Mouse (Mus musculus) olfactory bulb, adult 2 months (tissue): ENCODE measurements around the gene Tpst1. TPM values are rescaled to one million over a fixed set of nuclear protein-coding genes. Genes with fewer than 3 reads are reported as not detected.

Source experiments
- H3K27ac ChIP-seq: fragments of 200-500 bp; 2 replicates; pipeline ENCODE4 v1.5.1; 2012; ENCODE audit warnings: low read depth, low read length; ENCODE audit not compliant: insufficient read depth
- H3K4me1 ChIP-seq: fragments of 200-500 bp; 2 replicates; pipeline ENCODE4 v1.6.1; 2012; ENCODE audit warnings: low read length; ENCODE audit not compliant: control insufficient read depth, insufficient read depth
- H3K4me3 ChIP-seq: fragments of 200-500 bp; 2 replicates; pipeline ENCODE4 v1.5.1; 2012; ENCODE audit warnings: mild to moderate bottlenecking, low read depth, low read length, moderate library complexity; ENCODE audit not compliant: insufficient read depth
- CTCF ChIP-seq: fragments of 200-500 bp; IDR thresholded peaks from 2 replicates; pipeline ENCODE4 v1.5.1; 2012; ENCODE audit warnings: low read depth, mild to moderate bottlenecking, low read length, moderate library complexity; ENCODE audit not compliant: insufficient read depth
- POLR2A ChIP-seq: fragments of 200-500 bp; IDR thresholded peaks from 2 replicates; pipeline ENCODE4 v1.6.1; 2012; ENCODE audit warnings: mild to moderate bottlenecking, low read depth, low read length, moderate library complexity; ENCODE audit not compliant: insufficient read depth
- WGBS: fragments of 180-500 bp; shearing (Covaris S2); methylation state at CpG from one replicate; pipeline ENCODE4 v1.1.7; 2018; 5-methylcytosine and 5-hydroxymethylcytosine counted together
- polyA plus RNA-seq: library from polyadenylated mRNA; stranded (reverse); fragments of >200 nt; gene quantifications from 2 replicates; pipeline ENCODE4 v1.2.4, GENCODE M21; 2012; ENCODE audit warnings: low replicate concordance; ENCODE audit not compliant: missing spikeins, insufficient read depth, insufficient read length

Gene Tpst1
- polyA plus RNA-seq, 1 experiment = not detected

DNA sequence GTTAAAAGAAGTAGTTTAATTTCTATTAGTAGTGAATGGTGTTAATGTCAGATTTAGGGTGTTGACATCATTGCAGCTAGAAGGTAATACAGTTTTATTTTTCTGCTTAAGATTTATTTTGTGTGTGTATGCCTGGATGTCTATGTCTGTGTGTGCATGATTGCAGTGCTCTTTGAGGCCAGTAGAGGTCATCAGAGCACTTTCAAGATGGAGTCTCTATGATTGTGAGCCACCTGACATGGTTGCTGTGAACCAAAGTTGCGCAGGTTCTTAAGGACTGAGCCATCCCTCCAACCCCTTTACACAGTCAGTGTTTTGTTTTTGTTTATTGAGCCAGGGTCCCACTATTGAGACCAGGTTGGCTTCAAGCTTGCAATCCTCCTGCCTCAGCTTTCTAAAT lies 7.5 kb upstream of the Tpst1 start:
- Histone ChIP-seq H3K4me1 (no peaks in the 10 kb centered on the region), H3K27ac (no peak overlapping the region), H3K4me3 (no peak overlapping the region)
- TF ChIP-seq CTCF = no peak
- no peak for TF ChIP-seq POLR2A
- 97% methylated on average over 1 of the region's 1 CpGs for WGBS

DNA sequence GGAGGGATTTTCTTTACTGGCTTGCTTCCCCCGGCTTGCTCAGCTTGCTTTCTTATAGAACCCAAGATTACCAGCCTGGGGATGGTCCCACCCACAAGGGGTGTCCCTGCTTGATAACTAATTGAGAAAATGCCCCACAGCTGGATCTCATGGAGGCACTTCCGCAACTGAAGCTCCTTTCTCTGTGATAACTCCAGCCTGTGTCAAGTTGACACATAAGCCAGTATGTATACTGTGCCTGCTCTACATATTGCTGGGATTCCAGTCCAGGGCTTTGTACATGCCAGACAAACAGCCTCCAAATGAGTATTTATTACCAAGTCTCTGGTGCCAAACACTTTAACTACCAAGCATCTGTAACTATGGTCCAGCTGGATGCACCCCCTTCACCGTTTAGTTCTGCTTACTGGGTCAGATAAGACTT lies 5.3 kb upstream of the Tpst1 start:
- Histone ChIP-seq H3K27ac (no peak overlapping the region), H3K4me3 (no peak overlapping the region), H3K4me1 (no peaks in the 10 kb centered on the region)
- TF ChIP-seq CTCF = no peak
- TF ChIP-seq POLR2A = no peak
- WGBS = 48% methylated on average over 3 of the region's 3 CpGs

DNA sequence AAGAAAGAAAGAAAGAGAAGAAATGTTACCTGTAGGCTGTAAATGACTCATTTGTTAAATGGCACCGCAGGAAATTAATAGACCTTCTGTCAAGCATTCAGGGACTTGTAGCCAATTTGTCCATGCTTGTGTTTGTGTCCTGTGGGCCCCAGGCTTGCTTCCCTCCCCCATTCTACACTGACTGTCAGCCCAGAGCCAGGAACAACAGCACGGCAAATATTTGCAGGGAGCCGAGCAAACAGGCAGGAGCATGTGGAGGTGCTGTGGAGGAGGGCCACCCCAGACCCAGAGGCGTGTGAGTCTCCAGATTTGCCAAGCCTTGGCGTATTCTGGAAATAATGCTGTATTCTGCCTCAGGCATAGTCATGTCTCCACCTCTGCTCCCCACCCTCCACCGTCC lies 1.4 kb downstream of the Tpst1 start:
- peaks cover 4% of the 10 kb centered on the region; the same call in 1 of the 2 replicates for H3K4me1 ChIP-seq
- H3K27ac ChIP-seq = no peak overlapping the region
- no peak for TF ChIP-seq CTCF
- TF ChIP-seq POLR2A = no peak
- no peak overlapping the region for H3K4me3 ChIP-seq
- WGBS = 83% methylated on average over 6 of the region's 6 CpGs

DNA sequence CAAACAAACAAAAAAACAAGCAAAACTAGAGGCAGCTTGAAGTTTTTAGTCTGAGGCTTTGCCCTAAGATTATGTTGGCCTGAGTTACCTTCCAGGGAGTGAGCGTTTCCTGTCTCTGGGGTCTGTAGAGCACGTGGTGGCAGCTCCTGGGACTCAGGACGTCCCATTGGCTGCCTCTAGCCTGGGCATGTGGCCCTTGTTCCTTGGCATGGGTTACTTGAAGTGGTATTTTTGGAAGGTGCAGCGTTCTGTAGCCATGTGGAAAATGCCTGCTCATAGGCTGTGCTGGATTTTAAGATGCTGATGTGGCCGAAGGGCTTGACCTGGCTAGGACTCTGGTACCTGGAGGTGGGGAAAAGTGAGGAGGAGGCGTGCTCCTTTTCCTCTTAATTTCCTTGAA lies 3.3 kb downstream of the Tpst1 start:
- WGBS = 66% methylated on average over 6 of the region's 6 CpGs

GRCm38 (mm10) chr5:130078096-130078833 lies 5.1 kb downstream of the Tpst1 start:
- no peak overlapping the region for H3K27ac ChIP-seq
- no peak overlapping the region for H3K4me3 ChIP-seq
- peaks cover 10% of the 10 kb centered on the region for H3K4me1 ChIP-seq
- TF ChIP-seq CTCF = no peak
- no peak for TF ChIP-seq POLR2A
- 72% methylated on average over 9 of the region's 9 CpGs for WGBS

More for the DNA sequence above, 3.3 kb downstream of the Tpst1 start:
- no peak for TF ChIP-seq POLR2A
- TF ChIP-seq CTCF = no peak
- peaks cover 7% of the 10 kb centered on the region for H3K4me1 ChIP-seq
- no peak overlapping the region for H3K27ac ChIP-seq
- no peak overlapping the region for H3K4me3 ChIP-seq

DNA sequence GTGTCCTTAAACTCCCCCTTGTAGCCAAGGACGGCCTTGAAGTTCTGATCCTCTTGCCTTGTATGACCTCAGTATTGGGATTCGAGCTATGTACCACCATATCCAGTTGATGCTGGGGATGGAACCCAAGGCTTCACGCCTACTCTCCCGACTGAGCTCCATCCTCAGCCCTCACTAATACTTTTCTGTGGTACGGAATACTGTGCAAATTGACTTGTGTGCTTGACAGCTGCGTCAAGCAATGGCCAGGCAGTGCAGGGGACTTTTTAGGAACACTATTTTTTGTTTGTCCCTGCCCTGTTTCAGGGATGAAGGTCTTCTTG lies 5.7 kb downstream of the Tpst1 start:
- TF ChIP-seq CTCF (no peak), POLR2A (no peak)
- Histone ChIP-seq H3K4me3 (peak overlapping the region; percentile 90), H3K27ac (no peak overlapping the region), H3K4me1 (peaks cover 12% of the 10 kb centered on the region)
- 38% methylated on average over 6 of the region's 6 CpGs for WGBS

- Histone ChIP-seq H3K4me1 (peaks cover 14% of the 10 kb centered on the region), H3K27ac (no peak overlapping the region; the same call in 1 of the 2 replicates), H3K4me3 (peak overlapping the region; percentile 90)
- TF ChIP-seq CTCF = 0 out of 2 replicates have a peak, but pooled peaks have one; percentile 9
- peak; percentile 99 for TF ChIP-seq POLR2A
- WGBS = under 1% methylated on average over 85 of the region's 86 CpGs
These were observed 6.3 kb downstream of the Tpst1 start for GRCm38 (mm10) chr5:130079202-130080050.

GRCm38 (mm10) chr5:130080051-130080681 lies 7.0 kb downstream of the Tpst1 start:
- 77% methylated on average over 16 of the region's 16 CpGs for WGBS
- H3K27ac ChIP-seq = no peak overlapping the region
- peak overlapping the region; percentile 90 for H3K4me3 ChIP-seq
- TF ChIP-seq POLR2A = no peak
- TF ChIP-seq CTCF = no peak
- peaks cover 14% of the 10 kb centered on the region for H3K4me1 ChIP-seq

- no peak overlapping the region for H3K27ac ChIP-seq
- H3K4me3 ChIP-seq = no peak overlapping the region
- TF ChIP-seq CTCF (no peak), POLR2A (no peak)
- 97% methylated on average over 8 of the region's 8 CpGs for WGBS
- peaks cover 14% of the 10 kb centered on the region for H3K4me1 ChIP-seq
These were observed 8.2 kb downstream of the Tpst1 start for GRCm38 (mm10) chr5:130081181-130081881.
